Mouse (Mus musculus) forebrain, embryonic 12.5 days (tissue): ENCODE results near the gene Gfi1b. TPM values are rescaled to one million over a fixed set of nuclear protein-coding genes. Genes with fewer than 3 reads are reported as not detected.

ENCODE experiments used
- microRNA-seq: library from miRNA; unstranded; fragments of <30 nt; microRNA quantifications from one replicate; pipeline ENCODE4, GENCODE M21; 2017
- polyA plus RNA-seq: library from polyadenylated mRNA; unstranded; fragments of >200 nt; fragmentation: Nextera tagmentation; extraction: Ambion mirVana; gene quantifications from 2 replicates; pipeline ENCODE4 v1.2.1, GENCODE M21; 2016

The Gfi1b gene
- polyA plus RNA-seq, 1 experiment from 2014 or later = 2.0 TPM

Small RNAs within 50 kb of the gene (microRNA-seq; reads per million reads assigned to microRNA genes)
- gene Gm22824 = not detected

Other genes starting within 250 kb of the Gfi1b start
- gene Ppp1r26, start 175.2 kb downstream of the Gfi1b start, polyA plus RNA-seq = 9.2 and 9.6 TPM in 2 replicates
- gene 1700007K13Rik, start 155.7 kb downstream of the Gfi1b start, polyA plus RNA-seq = 1.3 and 2.3 TPM in 2 replicates
- 58.0 and 58.1 TPM in 2 replicates for gene Mrps2, start 153.9 kb downstream of the Gfi1b start, polyA plus RNA-seq
- gene Gbgt1, start 125.1 kb downstream of the Gfi1b start, polyA plus RNA-seq = 0.32 TPM in 2 replicates
- gene Gm10134, start 115.9 kb downstream of the Gfi1b start, polyA plus RNA-seq = 0.61 and 0.64 TPM in 2 replicates
- gene Ralgds, start 108.9 kb downstream of the Gfi1b start, polyA plus RNA-seq = 55.2 and 62.6 TPM in 2 replicates
- not detected in 2 replicates for gene Cel, start 58.6 kb downstream of the Gfi1b start, polyA plus RNA-seq
- 46.9 and 50.9 TPM in 2 replicates for gene Gtf3c5, start 38.2 kb downstream of the Gfi1b start, polyA plus RNA-seq
- gene Tsc1, start 19.2 kb upstream of the Gfi1b start, polyA plus RNA-seq = 27.7 and 31.7 TPM in 2 replicates
- 1.5 and 1.7 TPM in 2 replicates for gene Spaca9, start 77.7 kb upstream of the Gfi1b start, polyA plus RNA-seq
- gene Ak8, start 78.2 kb upstream of the Gfi1b start, polyA plus RNA-seq = 0.33 and 0.75 TPM in 2 replicates
- gene Gtf3c4, start 218.4 kb upstream of the Gfi1b start, polyA plus RNA-seq = 31.0 and 33.4 TPM in 2 replicates
- gene Ddx31, start 218.4 kb upstream of the Gfi1b start, polyA plus RNA-seq = 18.8 TPM in 2 replicates